Mouse (Mus musculus) common myeloid progenitor, adult 5-6 weeks (primary cell): Measurements from ENCODE around the gene Pigb. TPM values are rescaled to one million over a fixed set of nuclear protein-coding genes. Genes with fewer than 3 reads are reported as not detected.
A peak's percentile ranks its signal among the peaks of the same experiment; 100 is the strongest.

ENCODE experiments used
- ATAC-seq: replicated peaks from 2 replicates; pipeline ENCODE4 v1.8.0; 2016; ENCODE audit warnings: low read depth, mild to moderate bottlenecking, moderate TSS enrichment, inconsistent platforms; ENCODE audit not compliant: poor library complexity, severe bottlenecking
- total RNA-seq: library from RNA; stranded (forward); fragments of 200-1000, 187-1606 nt; gene quantifications from 2 replicates; pipeline ENCODE4 v1.2.3, GENCODE M21; 2017

Gene Pigb
- total RNA-seq, 1 experiment from 2014 or later, result 15.6 TPM

GRCm38 (mm10) chr9:73048927-73049326, 8.7 kb upstream of the Pigb start:
- no peak for ATAC-seq

GRCm38 (mm10) chr9:73047906-73048305, 7.7 kb upstream of the Pigb start:
- ATAC-seq, result no peak

- ATAC-seq, result no peak
Observed at GRCm38 (mm10) chr9:73045711-73046110, 5.5 kb upstream of the Pigb start.

GRCm38 (mm10) chr9:73045204-73045603, 5.0 kb upstream of the Pigb start:
- no peak for ATAC-seq

GRCm38 (mm10) chr9:73044146-73045079, 4.2 kb upstream of the Pigb start, which contains the start of gene Rab27a:
Rab27a (plus strand) TSS chr9:73044854.
- ATAC-seq, result peak; percentile 81

GRCm38 (mm10) chr9:73039222-73039945, 794 bp downstream of the Pigb start:
- ATAC-seq, result peak; percentile 82

GRCm38 (mm10) chr9:73033406-73033805, 6.8 kb downstream of the Pigb start:
- no peak for ATAC-seq

- ATAC-seq, result no peak
Observed at GRCm38 (mm10) chr9:73031421-73031820, 8.8 kb downstream of the Pigb start.

GRCm38 (mm10) chr9:73030443-73030842, 9.7 kb downstream of the Pigb start:
- ATAC-seq, result no peak

GRCm38 (mm10) chr9:73025818-73026636, 14.2 kb downstream of the Pigb start:
- no peak for ATAC-seq

GRCm38 (mm10) chr9:73020566-73021097, 19.5 kb downstream of the Pigb start:
- ATAC-seq, result no peak

- ATAC-seq, result no peak
Observed at GRCm38 (mm10) chr9:73019841-73020240, 20.3 kb downstream of the Pigb start.

GRCm38 (mm10) chr9:73014724-73015123, 25.5 kb downstream of the Pigb start:
- no peak for ATAC-seq

GRCm38 (mm10) chr9:73012629-73013028, 27.5 kb downstream of the Pigb start:
- ATAC-seq, result no peak

GRCm38 (mm10) chr9:73008384-73008783, 31.8 kb downstream of the Pigb start:
- ATAC-seq, result peak; percentile 68

- no peak for ATAC-seq
Observed at GRCm38 (mm10) chr9:73006175-73006574, 34.0 kb downstream of the Pigb start.

GRCm38 (mm10) chr9:73005106-73005505, 35.1 kb downstream of the Pigb start:
- no peak for ATAC-seq

GRCm38 (mm10) chr9:73004076-73004475, 36.1 kb downstream of the Pigb start:
- ATAC-seq, result no peak

GRCm38 (mm10) chr9:73002177-73002576, 38.0 kb downstream of the Pigb start:
- ATAC-seq, result no peak
